Mouse (Mus musculus): Measurements from ENCODE around the gene Vmn1r208. TPM values are rescaled to one million over a fixed set of nuclear protein-coding genes. Genes with fewer than 3 reads are reported as not detected.
"Not testable (repeated sequence)": the region's sequence is repeated elsewhere in the genome, so short reads cannot be mapped to it uniquely, and the experiment has no call there.

The Vmn1r208 gene
- not detected in 2 replicates for polyA plus RNA-seq (2014; fragmentation: Nextera tagmentation; extraction: Ambion mirVana)

GRCm38 (mm10) chr13:22777300-22777699, at the start of gene Vmn1r208:
Vmn1r208 (minus strand) TSS chr13:22777400.
- H3K4me3 ChIP-seq (ENCODE audit: low read depth, low read length); H3K27ac ChIP-seq (ENCODE audit: low read length); H3K9ac ChIP-seq (replicated peaks; ENCODE audit: low read depth, low read length); H3K27me3 ChIP-seq (ENCODE audit: control insufficient read depth, insufficient read depth, low read length); ATAC-seq (ENCODE audit: insufficient number of reproducible peaks, insufficient read depth, low FRiP score, low read depth); H3K36me3 ChIP-seq (ENCODE audit: control insufficient read depth, insufficient read depth, low read length); H3K4me1 ChIP-seq (ENCODE audit: control insufficient read depth, insufficient read depth, low read length); H3K9me3 ChIP-seq (ENCODE audit: control insufficient read depth, low read depth, low read length); H3K4me2 ChIP-seq (replicated peaks; ENCODE audit: low read depth, low read length): not testable (repeated sequence)
- WGBS = no CpG with 5 or more reads among the region's 7 CpGs

- not testable (repeated sequence) for H3K4me2 ChIP-seq (replicated peaks; ENCODE audit: low read depth, low read length); H3K4me1 ChIP-seq (ENCODE audit: control insufficient read depth, insufficient read depth, low read length); H3K9ac ChIP-seq (replicated peaks; ENCODE audit: low read depth, low read length); H3K27ac ChIP-seq (ENCODE audit: low read length); H3K36me3 ChIP-seq (ENCODE audit: control insufficient read depth, insufficient read depth, low read length); H3K27me3 ChIP-seq (ENCODE audit: control insufficient read depth, insufficient read depth, low read length); H3K4me3 ChIP-seq (ENCODE audit: low read depth, low read length); H3K9me3 ChIP-seq (ENCODE audit: control insufficient read depth, low read depth, low read length); ATAC-seq (ENCODE audit: insufficient number of reproducible peaks, insufficient read depth, low FRiP score, low read depth)
- 76% methylated on average over 1 of the region's 1 CpGs for WGBS
Observed at GRCm38 (mm10) chr13:22821601-22822000, 44.4 kb upstream of the Vmn1r208 start.

- H3K4me2 ChIP-seq (replicated peaks; ENCODE audit: low read depth, low read length); H3K36me3 ChIP-seq (ENCODE audit: control insufficient read depth, insufficient read depth, low read length); H3K4me3 ChIP-seq (ENCODE audit: low read depth, low read length); H3K4me1 ChIP-seq (ENCODE audit: control insufficient read depth, insufficient read depth, low read length); H3K9me3 ChIP-seq (ENCODE audit: control insufficient read depth, low read depth, low read length); H3K27ac ChIP-seq (ENCODE audit: low read length); H3K9ac ChIP-seq (replicated peaks; ENCODE audit: low read depth, low read length); ATAC-seq (ENCODE audit: insufficient number of reproducible peaks, insufficient read depth, low FRiP score, low read depth); H3K27me3 ChIP-seq (ENCODE audit: control insufficient read depth, insufficient read depth, low read length): not testable (repeated sequence)
Observed at GRCm38 (mm10) chr13:22809582-22809981, 32.4 kb upstream of the Vmn1r208 start, which contains the start of gene Vmn1r209. Vmn1r209 (minus strand) TSS chr13:22809682.

GRCm38 (mm10) chr13:22788096-22788495, 10.9 kb upstream of the Vmn1r208 start:
- not testable (repeated sequence) for H3K9ac ChIP-seq (replicated peaks; ENCODE audit: low read depth, low read length); H3K4me3 ChIP-seq (ENCODE audit: low read depth, low read length); H3K4me2 ChIP-seq (replicated peaks; ENCODE audit: low read depth, low read length); H3K27me3 ChIP-seq (ENCODE audit: control insufficient read depth, insufficient read depth, low read length); H3K4me1 ChIP-seq (ENCODE audit: control insufficient read depth, insufficient read depth, low read length); H3K36me3 ChIP-seq (ENCODE audit: control insufficient read depth, insufficient read depth, low read length); ATAC-seq (ENCODE audit: insufficient number of reproducible peaks, insufficient read depth, low FRiP score, low read depth); H3K27ac ChIP-seq (ENCODE audit: low read length); H3K9me3 ChIP-seq (ENCODE audit: control insufficient read depth, low read depth, low read length)
- 74% methylated on average over 3 of the region's 3 CpGs for WGBS

- H3K27ac ChIP-seq (ENCODE audit: low read length); H3K4me2 ChIP-seq (replicated peaks; ENCODE audit: low read depth, low read length); H3K9me3 ChIP-seq (ENCODE audit: control insufficient read depth, low read depth, low read length); H3K9ac ChIP-seq (replicated peaks; ENCODE audit: low read depth, low read length); H3K4me3 ChIP-seq (ENCODE audit: low read depth, low read length); H3K4me1 ChIP-seq (ENCODE audit: control insufficient read depth, insufficient read depth, low read length); H3K36me3 ChIP-seq (ENCODE audit: control insufficient read depth, insufficient read depth, low read length); ATAC-seq (ENCODE audit: insufficient number of reproducible peaks, insufficient read depth, low FRiP score, low read depth); H3K27me3 ChIP-seq (ENCODE audit: control insufficient read depth, insufficient read depth, low read length): not testable (repeated sequence)
Observed at GRCm38 (mm10) chr13:22784159-22784558, 7.0 kb upstream of the Vmn1r208 start.

GRCm38 (mm10) chr13:22771592-22771991, 5.6 kb downstream of the Vmn1r208 start:
- H3K36me3 ChIP-seq (ENCODE audit: control insufficient read depth, insufficient read depth, low read length); H3K27ac ChIP-seq (ENCODE audit: low read length); H3K27me3 ChIP-seq (ENCODE audit: control insufficient read depth, insufficient read depth, low read length); H3K4me3 ChIP-seq (ENCODE audit: low read depth, low read length); H3K9ac ChIP-seq (replicated peaks; ENCODE audit: low read depth, low read length); H3K4me2 ChIP-seq (replicated peaks; ENCODE audit: low read depth, low read length); H3K4me1 ChIP-seq (ENCODE audit: control insufficient read depth, insufficient read depth, low read length); H3K9me3 ChIP-seq (ENCODE audit: control insufficient read depth, low read depth, low read length); ATAC-seq (ENCODE audit: insufficient number of reproducible peaks, insufficient read depth, low FRiP score, low read depth): not testable (repeated sequence)
- WGBS = 75% methylated on average over 1 of the region's 2 CpGs

GRCm38 (mm10) chr13:22747524-22747923, 29.7 kb downstream of the Vmn1r208 start:
- H3K4me1 ChIP-seq (ENCODE audit: control insufficient read depth, insufficient read depth, low read length) = no peaks in the 10 kb centered on the region
- no peak overlapping the region for H3K27ac ChIP-seq (ENCODE audit: low read length)
- no peaks in the 10 kb centered on the region for H3K27me3 ChIP-seq (ENCODE audit: control insufficient read depth, insufficient read depth, low read length)
- no peaks in the 10 kb centered on the region for H3K36me3 ChIP-seq (ENCODE audit: control insufficient read depth, insufficient read depth, low read length)
- no peak for ATAC-seq (ENCODE audit: insufficient number of reproducible peaks, insufficient read depth, low FRiP score, low read depth)
- H3K4me3 ChIP-seq (ENCODE audit: low read depth, low read length) = no peak overlapping the region
- H3K4me2 ChIP-seq (replicated peaks; ENCODE audit: low read depth, low read length) = no peak overlapping the region
- no peak overlapping the region for H3K9ac ChIP-seq (replicated peaks; ENCODE audit: low read depth, low read length)
- H3K9me3 ChIP-seq (ENCODE audit: control insufficient read depth, low read depth, low read length) = no peaks in the 10 kb centered on the region

GRCm38 (mm10) chr13:22729529-22729928, 47.7 kb downstream of the Vmn1r208 start, which contains the start of gene Vmn1r207-ps:
Vmn1r207-ps (minus strand) TSS chr13:22729629.
- H3K4me1 ChIP-seq (ENCODE audit: control insufficient read depth, insufficient read depth, low read length); H3K9me3 ChIP-seq (ENCODE audit: control insufficient read depth, low read depth, low read length); H3K36me3 ChIP-seq (ENCODE audit: control insufficient read depth, insufficient read depth, low read length); H3K4me2 ChIP-seq (replicated peaks; ENCODE audit: low read depth, low read length); ATAC-seq (ENCODE audit: insufficient number of reproducible peaks, insufficient read depth, low FRiP score, low read depth); H3K9ac ChIP-seq (replicated peaks; ENCODE audit: low read depth, low read length); H3K27ac ChIP-seq (ENCODE audit: low read length); H3K4me3 ChIP-seq (ENCODE audit: low read depth, low read length); H3K27me3 ChIP-seq (ENCODE audit: control insufficient read depth, insufficient read depth, low read length): not testable (repeated sequence)
